Mouse (Mus musculus) CD4-positive naive resting alpha-beta T cell, adult 76 days (primary cell): ENCODE measurements around the gene Cdk7. TPM values are rescaled to one million over a fixed set of nuclear protein-coding genes. Genes with fewer than 3 reads are reported as not detected.

Experiments
- total RNA-seq: library from RNA; stranded (reverse); gene quantifications from one replicate; pipeline ENCODE4 v1.2.4, GENCODE M21; 2023

Cdk7 gene
- 34.2 TPM for total RNA-seq

DNA sequence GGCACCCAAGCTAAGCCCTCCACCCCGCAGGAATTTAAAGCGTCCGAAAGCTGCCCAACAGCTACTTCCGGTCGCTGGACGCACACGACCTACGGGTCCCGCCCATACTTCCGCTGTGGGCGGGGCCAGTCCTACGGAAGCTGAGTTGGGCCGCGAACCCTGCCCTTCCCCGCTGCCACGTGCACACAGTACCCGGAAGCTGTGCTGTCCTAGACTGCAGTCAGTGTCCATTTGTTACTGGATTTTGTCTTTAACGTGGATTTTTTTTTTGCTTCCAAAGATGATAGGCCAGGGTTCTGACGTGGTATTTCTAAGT is at the start of gene Cdk7:
TSS of gene Cdk7 (minus strand) at position 79 of the 316 bp plus-strand sequence.

DNA sequence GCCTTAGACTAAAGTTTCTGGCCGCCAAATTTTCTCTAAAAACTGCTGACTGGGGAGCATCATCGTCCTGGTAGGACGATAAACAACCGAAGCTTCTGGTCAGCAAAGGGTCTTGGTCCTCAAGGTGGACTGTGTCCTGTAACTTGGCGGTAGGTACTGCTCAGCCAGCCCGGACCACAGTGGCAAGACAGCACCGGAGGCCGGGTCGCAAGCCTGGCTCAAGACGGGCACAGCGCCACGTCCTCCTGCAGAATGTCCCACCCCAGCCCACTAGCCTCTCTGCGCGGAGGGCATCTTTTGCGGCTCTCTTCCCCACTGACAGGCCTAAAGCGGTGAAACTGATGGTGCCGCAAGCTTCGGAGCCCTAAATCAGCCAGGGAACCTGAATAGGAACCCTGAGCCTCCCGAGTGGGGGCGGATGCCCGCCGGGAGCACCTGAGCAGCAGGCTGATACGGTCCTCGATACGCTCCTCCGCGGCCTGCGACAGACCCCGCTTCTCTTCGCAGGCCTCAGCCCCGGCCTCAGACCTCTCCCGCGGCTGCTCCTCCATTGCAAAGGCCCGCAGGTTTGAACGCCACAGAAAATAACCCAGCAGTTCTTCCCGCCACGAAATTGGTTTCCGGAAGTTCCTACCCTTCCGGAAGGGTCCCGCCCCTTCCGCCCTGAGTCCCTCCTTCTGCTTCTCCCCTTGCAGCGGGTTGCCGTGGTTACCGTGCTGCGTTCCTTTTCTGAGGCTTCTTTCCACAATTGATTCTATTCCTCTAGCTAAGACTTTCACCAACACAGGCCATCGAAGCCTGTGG is 44.7 kb upstream of the Cdk7 start, which contains the start of gene Cenph:
TSS of gene Cenph (minus strand) at position 648 of the 804 bp plus-strand sequence.

DNA sequence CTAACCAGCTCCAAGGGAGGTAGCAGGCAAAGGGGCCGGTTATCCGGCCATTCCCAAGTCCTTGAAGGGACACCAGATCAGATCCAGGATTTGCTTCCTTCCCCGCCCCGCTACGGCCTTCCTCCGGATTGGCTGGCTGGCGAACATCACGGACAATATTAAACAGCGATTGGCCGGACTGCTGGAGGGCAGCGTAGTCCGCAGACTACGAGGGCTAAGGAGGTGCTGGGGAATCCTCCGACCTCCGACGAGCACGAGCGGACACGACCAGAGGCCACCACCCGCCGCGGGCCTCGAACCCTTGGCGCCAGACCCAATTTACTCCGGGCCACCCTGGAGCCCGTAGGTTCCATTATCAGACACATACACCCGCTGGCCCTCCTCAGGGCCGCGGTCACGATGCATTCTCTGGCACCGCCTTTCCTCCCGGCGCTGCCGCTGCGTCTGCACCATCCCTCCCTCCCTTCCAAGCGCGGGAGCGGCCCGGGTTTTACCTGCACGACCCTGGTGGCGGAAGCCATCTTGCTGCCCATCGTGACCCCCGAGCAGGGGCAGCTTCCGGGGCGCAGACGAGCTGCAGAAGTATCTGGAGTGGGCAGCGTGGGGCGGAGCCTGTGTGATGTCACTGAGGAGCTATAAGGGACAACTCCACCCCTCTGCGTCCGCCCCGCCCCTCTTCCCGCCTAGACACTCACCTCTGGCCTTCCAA is 13.5 kb upstream of the Cdk7 start, which contains the start of gene Mrps36:
TSS of gene Mrps36 (minus strand) at position 624 of the 709 bp plus-strand sequence.

DNA sequence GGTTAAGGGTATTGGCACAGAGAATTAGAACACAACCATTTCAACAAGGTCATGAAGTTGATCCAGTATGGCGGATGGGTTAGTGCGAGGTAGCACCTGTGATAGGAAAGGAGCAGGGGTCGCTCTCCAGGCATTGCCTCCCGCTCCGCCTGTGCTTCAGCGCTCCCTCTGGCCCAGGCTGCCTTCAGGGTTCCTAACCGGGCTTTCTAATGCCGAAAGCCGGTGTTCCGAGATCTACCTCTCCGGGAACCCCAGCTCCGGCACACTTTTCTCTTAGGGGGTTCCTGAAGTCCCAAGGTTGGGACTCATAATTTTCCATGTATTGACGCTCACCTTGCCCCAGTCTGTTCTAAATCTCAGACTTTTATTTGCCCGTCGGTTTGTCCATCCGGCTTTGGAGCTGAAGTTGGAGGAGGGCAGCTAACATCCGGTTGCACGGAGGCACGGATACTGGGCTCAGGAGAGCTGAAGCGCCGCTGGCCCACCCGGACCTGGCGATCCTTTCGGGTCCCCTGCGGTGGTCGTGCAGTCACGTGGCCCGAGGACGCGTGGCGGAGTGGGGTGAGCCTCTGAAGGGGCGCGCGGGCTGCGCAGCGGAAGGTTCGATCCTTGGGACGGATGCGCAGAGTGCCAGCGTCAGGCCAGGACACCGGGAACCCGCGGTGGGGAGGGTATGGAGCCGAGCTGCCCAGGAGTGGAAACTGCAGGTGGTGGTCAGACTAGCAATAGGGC is 61.3 kb downstream of the Cdk7 start, which contains the start of gene Ccdc125:
TSS of gene Ccdc125 (plus strand) at position 427 of the 732 bp plus-strand sequence.

Other genes starting within 250 kb of the Cdk7 start
- gene Gtf2h2, start 238.4 kb downstream of the Cdk7 start, total RNA-seq = 40.6 TPM
- not detected for gene Ocln, start 178.2 kb downstream of the Cdk7 start, total RNA-seq
- gene Marveld2, start 114.0 kb downstream of the Cdk7 start, total RNA-seq = 3.1 TPM
- gene Ak6, start 80.0 kb downstream of the Cdk7 start, total RNA-seq = 59.6 TPM
- gene Rad17, start 79.9 kb downstream of the Cdk7 start, total RNA-seq = 21.3 TPM
- 10.1 TPM for gene Taf9, start 79.4 kb downstream of the Cdk7 start, total RNA-seq
- gene Ccdc125, start 61.2 kb downstream of the Cdk7 start, total RNA-seq = 12.8 TPM
- gene Mrps36, start 13.7 kb upstream of the Cdk7 start, total RNA-seq = 18.8 TPM
- 0.91 TPM for gene Cenph, start 45.0 kb upstream of the Cdk7 start, total RNA-seq
- gene Ccnb1, start 55.6 kb upstream of the Cdk7 start, total RNA-seq = 2.4 TPM
- 50.2 TPM for gene Slc30a5, start 102.5 kb upstream of the Cdk7 start, total RNA-seq